Mouse (Mus musculus): ENCODE measurements at regions not wholly inside any gene's neighbourhood (a gene's known extent, or its start where the extent isn't known, plus 50 kb on each side); places are given as distances from the start of the nearest gene placed in this dataset.

DNA sequence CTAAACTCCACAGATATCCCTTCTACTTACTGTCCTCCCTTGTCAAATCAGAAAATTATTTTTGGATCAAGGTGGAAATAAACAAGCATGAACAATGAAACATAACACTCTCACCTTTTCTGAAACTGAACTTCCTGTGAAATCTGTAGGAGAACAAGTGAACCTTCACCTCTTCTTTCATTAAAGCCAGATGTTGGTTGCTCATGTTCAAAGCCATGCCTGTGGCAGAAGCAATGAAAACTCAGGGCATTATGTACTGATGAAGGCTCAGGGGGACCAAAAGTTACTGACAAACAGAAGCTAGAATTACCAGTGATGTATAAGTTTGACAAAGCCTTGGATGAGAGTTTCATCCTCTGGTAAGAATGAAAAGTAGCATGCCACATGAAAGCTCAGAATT, 390.5 kb upstream of the Dpp10 start:
- no peak for TF ChIP-seq CTCF (conservative IDR thresholded peaks at IDR 0.05; ENCODE audit: low read length)
- no peak for TF ChIP-seq POU5F1 (IDR thresholded peaks at IDR 0.05; ENCODE audit: borderline replicate concordance, low read length)
- no peak for TF ChIP-seq NANOG (IDR thresholded peaks at IDR 0.05; ENCODE audit: borderline replicate concordance, low read length)
